Mouse (Mus musculus) kidney, adult 9 months (tissue): ENCODE results near the gene Eid2b.
"Not testable (repeated sequence)": the region's sequence is repeated elsewhere in the genome, so short reads cannot be mapped to it uniquely, and the experiment has no call there.

ENCODE experiments used
- DNase-seq: peaks from one replicate; pipeline ENCODE4 v3.0.0; 2022

Gene Eid2b

DNA sequence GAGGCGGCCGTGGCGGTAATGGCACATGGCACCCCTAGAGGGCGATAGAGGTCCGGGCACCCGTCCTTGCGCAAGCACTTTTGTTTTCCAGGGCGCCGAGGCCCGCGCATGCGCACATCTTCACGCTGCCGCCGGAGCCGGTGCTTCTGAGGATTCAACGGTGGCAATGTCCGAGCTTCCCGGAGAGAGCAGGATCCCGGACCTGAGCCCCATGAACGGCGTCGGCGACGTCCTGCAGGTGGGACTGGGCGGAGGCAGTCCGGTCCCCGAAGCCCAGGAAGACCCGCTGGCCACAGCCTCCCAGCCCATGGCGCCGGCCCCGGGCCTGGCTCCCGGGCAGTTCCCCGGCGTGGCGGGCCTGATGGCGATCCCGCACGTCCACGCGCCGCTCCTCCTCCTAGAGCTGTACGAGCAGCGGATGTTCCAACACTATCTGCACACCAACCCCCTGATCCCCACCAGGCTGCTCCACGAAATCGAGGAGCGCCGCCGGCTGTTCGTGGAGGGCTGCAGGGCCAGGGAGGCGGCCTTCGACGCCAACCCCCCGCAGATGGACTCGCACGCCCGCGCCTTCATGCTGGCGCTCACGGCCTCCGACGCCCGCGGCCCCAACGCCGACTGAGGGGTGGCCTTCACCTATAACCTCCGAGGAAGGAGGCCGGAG is at the start of gene Eid2b:
TSS of gene Eid2b (plus strand) at position 125 of the 664 bp plus-strand sequence.
- peak; percentile 96 for DNase-seq

DNA sequence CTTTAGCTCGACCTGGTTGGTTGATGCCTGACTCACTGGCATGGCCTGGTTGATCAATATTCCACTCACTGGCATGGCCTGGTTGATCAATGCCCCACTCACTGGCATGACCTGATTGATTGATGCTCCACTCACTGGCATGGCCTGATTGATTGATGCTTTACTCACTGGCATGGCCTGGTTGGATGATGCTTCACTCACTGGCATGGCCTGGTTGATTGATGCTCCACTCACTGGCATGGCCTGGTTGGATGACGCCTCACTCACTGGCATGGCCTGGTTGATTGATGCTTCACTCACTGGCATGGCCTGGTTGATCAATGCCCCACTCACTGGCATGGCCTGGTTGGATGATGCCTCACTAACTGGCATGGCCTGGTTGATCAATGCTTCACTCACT is 33.6 kb upstream of the Eid2b start:
- DNase-seq = not testable (repeated sequence)

DNA sequence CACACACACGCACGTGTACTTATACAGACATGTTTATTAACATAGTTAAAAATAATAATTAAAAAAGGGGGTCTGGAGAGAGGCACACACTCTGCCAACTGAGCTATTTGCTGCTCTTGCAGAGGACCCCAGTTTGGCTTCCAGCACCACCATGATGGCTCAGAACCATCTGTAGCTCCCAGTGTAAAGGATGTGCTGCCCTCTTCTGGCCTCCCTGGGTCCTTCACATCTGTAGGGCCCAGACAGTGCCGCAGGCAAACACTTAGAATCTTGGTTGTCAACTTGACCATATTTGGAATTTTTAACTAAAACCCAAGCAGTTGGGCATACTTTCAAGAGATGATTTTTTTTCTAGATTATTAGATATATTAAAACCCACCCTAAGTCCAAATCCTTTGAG is 28.6 kb upstream of the Eid2b start:
- no peak for DNase-seq

DNA sequence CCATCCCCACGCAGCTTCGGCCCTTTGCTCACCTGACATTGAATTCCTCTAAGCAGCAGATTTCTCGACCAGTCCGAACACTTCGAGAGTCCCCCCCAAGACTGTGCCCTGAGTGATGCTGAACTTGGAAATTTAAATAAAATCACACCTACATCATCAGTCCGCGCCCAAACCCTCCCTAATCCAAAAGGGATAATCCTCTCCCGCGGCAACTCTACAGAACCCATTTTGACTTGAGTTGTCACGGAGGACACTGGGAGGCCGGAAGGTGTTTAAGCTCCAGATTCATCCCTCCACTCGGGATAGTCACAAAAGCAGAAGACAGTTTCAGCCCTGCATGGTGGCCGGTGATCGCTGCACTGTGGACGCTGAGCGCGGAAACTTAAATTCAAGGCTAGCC is 25.6 kb upstream of the Eid2b start:
- no peak for DNase-seq

DNA sequence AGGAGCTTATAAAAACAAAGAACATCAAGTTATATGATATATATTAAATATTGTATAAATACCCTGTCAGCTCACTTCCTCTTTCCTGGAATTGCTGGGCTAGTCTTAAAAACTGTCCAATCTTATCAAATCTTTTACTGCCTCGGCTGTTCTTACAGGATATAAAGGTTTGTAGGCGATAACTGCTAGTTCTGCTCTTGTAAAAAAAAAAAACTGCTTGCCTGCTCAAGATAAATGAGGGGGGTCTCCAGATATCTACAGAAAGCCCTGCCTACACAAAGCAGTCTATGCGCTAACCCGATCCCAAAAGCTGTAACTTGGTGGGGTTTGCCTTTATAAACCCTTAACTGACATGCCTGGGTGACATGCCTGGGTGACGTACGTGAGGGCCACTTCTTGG is 22.9 kb upstream of the Eid2b start:
- no peak for DNase-seq

DNA sequence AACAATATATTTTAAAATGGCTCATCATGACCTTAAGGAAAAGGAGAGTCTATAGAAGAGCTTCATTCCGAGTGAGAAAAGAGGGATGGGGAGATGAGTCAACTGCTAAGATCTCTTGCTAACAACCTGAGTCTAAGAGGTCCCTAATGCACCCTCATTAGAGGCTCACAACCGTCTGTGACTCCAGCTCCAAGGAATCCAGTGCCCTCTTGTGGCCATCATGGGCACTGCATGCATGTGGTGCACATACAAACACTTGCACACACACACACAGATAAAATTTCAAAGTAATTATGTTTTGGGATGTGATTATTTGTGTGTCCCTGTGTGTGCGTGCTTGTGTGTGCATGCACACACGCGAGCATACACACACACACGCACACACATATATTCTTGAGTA is 22.1 kb upstream of the Eid2b start:
- DNase-seq = no peak

DNA sequence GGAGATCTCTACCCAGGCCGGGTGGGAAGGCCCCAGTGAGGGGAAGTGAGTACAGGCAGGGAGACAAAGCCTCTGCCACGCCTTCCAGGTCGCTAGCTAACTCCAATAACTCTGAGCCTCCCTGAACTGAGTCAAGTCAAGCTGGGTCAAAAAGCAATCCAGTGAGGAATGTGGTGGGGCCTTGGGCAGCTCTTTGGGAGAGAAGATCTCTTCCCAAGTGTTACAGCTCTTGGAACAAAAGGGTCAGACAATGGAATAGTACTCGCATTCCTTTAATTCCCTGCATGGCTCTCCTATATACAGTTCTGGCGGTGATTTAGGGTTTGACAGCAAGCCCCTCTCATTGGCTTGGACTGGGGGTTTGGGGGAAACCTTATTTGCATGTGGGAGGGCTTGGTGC is 14.7 kb upstream of the Eid2b start:
- DNase-seq = no peak

DNA sequence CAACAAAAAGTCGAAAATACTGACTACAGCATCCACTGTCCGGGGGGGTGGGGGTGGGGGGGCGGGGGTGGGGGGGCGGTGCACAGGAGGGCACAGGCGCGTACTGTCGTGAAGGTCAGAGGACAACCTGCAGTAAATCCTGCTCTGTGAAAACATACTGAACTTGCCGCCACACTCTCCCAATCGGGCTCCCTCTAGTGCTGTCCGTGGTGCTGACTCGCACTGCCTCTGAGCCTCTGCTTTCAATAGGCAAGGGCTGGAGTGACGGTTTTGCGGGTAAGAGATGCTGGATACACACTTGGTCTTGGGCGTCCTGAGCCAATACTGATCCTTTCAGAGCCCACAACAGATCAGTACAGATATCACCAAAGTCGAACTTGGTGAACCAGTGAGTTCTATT is 13.8 kb upstream of the Eid2b start:
- peak; percentile 57 for DNase-seq

DNA sequence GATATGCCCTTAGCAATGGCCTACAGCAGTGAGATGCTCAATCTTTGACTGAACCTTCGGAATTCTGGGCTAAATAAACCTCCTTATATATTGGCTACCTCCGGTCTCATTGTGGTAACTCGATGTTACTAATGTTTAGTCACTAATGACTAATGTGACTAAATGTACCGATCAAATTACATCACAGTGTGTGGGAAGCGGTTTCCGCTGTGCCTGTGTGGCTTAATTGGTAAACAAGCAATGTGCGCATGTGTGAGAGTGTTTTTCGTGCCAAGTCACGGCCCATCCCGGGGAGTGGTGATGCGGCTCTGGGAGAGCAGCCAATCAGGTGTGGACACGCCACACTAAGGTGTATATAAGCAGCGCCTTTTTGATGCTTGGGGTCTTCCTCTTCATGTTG is 12.1 kb upstream of the Eid2b start:
- DNase-seq = no peak

DNA sequence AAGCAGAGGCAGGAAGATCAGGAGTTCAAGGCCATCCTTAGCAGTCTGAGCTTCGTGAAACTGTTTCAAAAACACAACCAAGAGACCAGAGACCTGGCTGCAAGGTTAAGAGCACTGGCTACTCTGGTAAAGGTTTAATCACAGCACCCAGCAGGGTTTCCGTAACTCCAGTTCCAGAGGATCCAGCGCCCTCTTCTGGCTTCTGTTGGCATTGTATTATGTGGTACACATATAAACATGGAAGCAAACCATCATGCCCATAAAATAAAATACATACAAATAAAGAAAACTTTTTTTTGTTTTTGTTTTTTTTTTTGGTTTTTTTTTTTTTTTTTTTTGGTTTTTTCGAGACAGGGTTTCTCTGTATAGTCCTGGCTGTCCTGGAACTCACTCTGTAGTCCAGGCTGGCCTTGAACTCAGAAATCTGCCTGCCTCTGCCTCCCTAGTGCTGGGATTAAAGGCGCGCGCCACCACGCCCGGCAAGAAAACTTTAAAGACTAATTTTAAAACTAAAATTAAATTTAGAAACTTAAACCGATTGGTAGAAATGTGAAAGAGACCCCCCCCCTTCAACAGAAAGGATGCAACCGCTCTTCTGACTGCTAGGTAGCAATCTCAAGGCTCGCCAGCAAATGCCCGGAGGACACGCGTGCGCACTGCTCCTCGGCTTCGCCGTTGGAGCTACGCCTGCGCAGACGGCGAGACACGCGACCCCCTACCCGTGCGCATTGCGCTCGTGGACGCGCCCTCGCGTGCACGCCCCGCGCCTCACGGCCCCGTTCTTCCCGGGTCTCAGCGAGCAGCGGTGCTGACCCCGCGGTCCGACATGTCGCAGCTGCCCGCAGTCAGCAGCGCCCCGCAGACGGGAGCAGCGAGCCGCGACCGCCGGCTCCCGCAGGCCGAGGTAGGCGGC is 10.2 kb upstream of the Eid2b start, which contains the start of gene Eid2:
TSS of gene Eid2 (plus strand) at position 753 of the 913 bp plus-strand sequence.
- peak; percentile 77 for DNase-seq

DNA sequence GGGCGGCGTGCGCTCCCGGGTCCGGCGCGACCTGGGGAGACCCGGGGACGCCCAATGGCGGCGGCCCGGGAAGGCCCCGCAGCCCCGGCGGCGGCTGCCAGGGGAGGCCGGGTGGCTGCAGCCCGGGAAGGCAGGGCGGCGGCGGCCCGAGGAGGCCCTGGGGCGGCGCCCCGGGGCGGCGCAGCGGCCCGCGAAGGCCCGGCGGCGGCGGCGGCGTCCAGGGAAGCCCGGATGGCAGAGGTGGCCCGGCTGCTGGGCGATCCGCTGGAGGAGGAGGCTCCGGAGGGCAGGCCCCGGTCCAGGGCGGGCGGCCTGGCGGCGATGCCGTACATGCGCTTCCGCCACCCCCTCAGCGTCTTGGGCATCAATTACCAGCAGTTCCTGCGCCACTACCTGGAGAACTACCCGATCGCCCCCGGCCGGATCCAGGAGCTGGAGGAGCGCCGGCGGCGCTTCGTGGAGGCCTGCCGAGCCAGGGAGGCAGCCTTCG is 9.5 kb upstream of the Eid2b start:
- peak; percentile 55 for DNase-seq

DNA sequence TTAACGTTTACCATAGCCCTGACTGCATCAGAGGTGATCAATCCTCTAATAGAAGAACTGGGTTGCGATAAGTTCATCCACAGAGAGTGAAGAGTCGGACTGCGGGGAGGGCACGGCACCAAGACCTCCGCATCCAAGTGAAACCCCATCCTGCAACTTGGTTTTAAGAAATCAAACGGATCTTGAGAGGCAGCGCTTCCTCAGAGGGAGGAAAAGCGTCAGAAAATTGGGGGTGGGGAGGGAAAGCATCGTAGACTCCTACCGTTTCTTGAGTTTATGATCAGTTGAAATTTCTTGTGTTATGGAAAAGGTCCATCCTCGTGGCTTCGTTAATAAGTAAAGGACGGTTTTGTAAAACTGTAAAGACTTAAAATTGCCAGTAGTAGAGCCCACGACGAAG is 9.0 kb upstream of the Eid2b start:
- no peak for DNase-seq

DNA sequence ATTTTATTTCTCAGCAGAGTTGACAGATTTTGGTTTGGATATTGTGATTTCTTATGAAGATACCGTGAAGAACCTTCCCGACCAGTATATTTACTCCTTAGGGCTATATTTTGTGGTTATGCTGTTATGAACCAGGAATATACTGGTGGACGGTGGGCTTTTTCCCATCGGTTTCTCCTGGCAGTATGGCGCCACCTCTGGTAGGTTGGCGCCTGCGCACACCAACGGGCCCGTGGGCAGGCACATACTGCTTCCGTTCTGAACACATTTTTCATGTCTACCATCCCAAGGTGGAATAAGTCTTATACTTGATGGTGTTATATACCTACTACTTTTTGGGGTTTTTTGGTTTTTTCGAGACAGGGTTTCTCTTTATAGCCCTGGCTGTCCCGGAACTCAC is 8.2 kb upstream of the Eid2b start:
- no peak for DNase-seq

DNA sequence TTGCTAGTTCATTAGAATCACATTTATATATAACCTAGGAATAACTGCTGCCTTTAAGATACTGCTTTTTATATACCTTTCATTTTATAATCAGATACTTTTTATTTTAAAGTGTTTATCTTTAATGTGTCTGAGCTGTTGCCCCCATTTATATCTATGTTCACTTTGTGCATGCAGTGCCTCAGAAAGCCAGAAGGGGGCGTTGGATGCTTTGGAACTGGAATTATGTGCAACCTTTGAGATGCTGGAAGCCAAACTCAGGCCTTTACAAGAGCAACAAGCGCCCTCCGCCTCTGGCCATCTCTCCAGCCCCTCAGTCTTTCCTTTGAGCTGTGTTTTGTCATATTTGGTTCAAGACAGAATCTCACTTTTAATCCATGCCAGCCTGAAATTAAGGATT is 5.8 kb upstream of the Eid2b start:
- DNase-seq = no peak

DNA sequence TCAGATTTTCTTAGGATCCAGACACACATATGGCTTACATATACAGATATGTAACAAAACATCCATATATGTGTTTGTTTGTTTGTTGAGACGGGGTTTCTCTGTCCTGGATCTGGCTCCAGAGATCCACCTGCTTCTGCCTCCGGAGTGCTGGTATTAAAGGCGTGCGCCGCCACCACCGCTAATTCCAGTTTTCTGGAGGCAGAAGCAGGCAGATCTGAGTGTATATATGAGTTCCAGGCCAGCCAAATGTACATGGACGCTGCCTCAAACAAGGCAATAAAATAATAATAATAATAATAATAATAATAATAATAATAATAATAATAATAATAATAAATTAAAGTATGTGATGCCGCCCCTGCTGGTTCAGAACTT is 313 bp upstream of the Eid2b start:
- peak; percentile 15 for DNase-seq

DNA sequence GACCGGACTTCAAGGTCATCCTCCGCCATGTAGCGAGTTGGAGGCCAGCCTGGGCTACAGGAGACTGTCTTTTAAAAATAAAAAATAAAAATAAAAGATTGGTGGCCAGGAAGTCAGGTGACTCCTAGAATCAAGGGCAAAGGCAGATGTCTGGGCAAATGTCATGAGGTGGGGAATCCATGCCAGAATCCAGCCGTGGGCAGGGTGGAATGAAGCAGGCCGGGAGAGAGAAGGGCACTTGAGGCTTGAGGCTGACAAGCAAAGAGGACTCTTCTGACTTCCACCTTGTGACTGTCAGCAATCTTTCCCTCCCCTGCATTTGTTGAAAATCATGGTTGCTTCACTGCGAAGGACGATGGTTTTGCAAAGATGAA is 727 bp downstream of the Eid2b start:
- DNase-seq = peak; percentile 23

DNA sequence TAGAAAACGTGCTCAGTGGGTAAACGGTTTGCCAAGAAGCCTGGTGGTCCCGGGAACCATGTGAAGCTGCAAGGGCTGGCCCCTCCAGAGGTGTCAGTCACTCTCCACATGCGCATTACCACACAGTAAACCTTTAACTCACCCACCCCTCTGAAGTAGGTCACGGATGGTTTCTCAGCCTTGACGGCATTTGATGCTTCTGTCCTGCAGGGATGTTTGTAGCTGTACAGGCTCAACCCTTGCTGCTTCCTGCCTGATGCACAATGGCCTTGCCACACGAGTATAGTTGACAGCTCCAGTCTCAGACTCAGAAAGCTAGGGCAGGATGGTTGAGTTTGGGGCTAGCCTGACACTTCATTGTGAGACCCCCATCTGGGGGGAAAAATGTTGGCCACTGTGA is 3.1 kb downstream of the Eid2b start:
- peak; percentile 22 for DNase-seq

DNA sequence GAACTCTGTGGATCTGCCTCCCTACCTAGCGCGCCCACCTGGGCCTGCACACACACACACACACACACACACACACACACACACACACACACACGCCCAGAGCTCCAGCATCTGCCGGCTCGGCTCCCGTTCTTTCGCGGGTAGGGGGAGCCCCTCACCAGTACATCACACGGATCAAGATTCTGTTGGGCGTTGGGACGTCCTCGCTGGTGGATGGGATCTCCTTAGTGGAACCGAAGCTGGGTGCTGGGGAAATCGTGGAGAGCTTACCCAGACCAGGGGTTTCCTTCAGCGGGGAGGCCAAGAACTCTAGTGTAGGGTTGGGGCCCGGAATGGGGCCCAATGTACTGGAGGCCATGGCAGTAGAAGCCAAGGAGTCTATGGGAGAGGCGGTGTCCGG is 12.6 kb downstream of the Eid2b start:
- no peak for DNase-seq

DNA sequence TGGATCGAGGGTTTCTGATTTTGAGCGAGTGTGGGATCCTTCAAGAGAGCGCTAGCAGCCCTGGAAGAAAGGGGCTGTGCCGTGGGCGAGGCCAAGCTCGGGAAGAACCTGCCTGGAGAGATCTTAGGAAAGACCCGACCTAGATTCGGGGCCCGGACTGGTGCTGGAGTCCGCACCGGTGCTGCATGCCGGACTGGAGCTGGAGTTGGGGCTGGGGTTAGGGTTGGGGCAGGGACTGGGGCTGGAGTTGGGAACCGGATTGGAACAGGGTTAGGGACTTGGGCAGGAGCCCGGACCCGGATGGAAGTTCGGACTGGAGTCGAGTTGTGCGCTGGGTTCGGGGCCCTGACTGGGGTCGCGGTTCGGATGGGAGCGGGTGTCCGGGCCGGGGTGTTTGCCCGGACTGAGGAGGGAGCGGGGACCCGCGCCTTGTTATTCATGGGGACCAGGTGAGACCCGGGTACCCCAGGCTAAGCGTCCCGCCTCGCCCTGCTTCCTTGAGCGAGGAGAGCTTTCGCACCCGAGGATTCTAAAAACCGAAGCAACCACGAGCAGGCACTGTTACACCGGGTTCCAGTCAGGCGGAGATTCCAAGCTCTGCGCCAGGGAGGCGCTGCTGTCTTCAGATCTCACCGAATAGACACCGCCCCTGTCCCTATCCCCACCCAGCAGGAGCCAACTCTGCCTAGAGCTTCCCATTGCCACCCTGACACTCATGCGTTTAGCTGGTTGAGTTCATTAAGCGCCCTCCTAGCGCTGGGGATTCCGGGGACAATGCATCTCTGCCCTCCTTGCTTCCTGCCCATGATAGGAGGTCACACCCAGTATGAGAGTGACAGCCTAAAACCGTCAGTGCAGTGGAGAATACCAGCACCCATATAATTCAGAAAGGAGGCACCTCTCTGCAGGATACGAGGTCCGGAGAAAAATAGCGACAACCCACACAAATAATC is 13.4 kb downstream of the Eid2b start, which contains the start of gene Selenov:
TSS of gene Selenov (minus strand) at position 549 of the 953 bp plus-strand sequence.
- DNase-seq = no peak

DNA sequence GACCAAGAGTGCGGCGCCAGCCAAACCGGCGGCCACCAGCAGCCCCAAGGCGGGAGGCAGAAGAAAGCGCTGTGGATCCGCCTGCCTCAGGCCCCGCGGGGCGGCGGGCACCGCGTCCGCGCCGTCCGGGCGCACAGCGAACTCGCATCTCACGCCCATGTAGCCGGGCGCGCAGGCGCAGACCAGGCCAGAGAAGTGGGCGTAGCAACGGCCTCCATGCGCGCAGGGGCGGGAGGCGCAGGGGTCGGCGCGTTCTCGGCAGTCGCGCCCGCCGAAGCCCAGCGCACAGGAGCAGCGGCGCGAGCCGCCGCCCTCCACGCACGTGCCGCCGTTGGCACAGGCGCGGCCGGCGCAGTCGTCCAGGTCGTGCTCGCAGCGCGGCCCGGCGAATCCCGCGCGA is 16.9 kb downstream of the Eid2b start:
- peak; percentile 46 for DNase-seq

DNA sequence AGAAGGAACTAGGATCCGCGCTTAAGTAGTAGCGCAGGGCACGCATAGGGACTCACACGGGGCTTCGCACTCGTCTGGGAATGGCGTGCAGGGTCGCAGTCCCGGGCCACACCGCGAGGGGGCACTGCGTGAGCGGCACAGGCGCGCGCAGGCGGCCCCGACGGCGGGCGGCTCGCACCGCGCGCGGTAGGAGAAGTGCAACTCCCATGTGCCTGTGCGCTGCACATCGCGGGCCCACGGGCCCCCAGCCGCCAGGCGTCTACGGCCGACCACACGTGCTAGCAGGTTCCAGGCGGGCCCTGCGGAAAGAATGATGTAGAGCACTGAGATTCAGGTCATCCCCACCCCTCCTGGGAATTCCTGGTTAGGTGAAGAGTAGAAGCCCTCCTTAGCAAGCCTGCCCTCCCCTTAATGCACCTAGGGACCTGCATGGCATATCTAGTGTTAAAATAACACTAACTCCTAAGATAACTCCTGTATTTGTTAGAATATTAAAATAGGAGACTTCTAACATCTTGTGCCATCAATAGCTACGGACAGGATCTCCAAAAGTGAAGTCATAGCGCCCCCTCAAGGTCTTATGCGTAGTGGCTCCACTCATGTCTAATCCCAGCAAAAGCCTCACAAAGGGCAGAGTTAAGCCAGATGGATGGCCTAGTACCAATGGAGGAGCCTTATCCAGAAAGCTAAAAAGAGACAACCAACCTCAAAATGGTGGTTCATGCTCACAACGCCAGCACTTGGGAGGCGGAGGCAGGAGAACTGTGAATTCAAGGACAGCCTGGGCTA is 21.5 kb downstream of the Eid2b start:
- peak; percentile 75 for DNase-seq
